Mouse (Mus musculus) G1E-ER4 (cell line): Measurements from ENCODE around the gene Nav1. TPM values are rescaled to one million over a fixed set of nuclear protein-coding genes. Genes with fewer than 3 reads are reported as not detected.

Experiments
- GATA1 ChIP-seq: IDR thresholded peaks from one replicate; pipeline ENCODE4 v1.8.0; 2012; ENCODE audit warnings: low read length, inconsistent platforms
- polyA plus RNA-seq: library from polyadenylated mRNA; stranded (reverse); fragments of >175 nt; gene quantifications from 2 replicates; pipeline ENCODE4 v1.2.3, GENCODE M21; 2012

The Nav1 gene
- polyA plus RNA-seq, 1 experiment = 0.06 TPM

DNA sequence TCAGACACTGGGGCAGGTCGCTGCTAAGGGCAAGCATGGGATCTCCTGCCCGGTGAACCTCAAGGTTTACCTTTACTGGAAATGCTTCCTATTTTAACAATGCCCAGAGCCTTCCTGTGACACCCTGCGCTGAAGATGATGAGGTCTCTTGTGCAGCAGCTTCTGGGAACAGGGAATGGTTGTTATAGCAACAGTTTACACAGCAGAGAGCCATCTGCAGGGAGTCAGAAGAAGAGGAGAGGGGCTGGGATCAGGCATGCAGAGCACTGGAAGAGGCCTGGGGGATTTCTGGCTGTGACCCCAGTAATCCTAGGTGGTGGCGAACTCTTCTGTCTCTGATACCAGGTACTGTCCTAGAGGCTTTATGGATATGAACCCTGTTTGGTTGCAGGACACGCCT is 61.0 kb downstream of the Nav1 start:
- TF ChIP-seq GATA1 = no peak

DNA sequence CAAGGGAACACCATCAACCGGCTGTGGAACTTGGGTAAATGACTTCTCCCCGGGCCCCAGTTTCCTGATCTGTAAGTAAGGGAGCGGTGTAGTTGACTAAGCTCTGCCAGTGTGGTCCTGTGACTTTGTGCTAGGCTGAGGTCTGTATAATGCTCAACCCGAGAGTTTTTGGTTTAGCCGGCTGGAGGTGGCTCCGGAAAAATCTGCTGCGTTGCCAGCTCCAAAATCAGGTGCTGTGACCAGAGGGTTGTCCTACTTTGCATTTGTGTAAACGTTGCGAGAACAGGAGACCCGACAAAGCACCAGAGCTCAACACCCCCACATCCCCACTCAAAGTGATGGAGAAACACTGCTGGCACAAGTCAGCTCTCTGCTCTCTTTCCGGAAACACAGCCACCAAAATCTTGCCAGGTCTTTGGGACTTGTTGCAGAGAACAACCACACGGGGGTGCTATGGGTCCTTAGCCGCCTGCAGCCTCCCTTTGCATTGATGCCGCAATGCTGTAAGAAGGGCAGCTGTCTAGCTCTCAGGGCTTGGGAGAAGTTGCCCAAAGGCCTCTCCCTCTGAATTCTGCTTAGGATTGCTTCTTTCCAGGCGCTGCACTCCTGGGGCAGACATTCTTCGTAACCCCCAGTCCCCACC is 62.5 kb downstream of the Nav1 start:
- no peak for TF ChIP-seq GATA1

DNA sequence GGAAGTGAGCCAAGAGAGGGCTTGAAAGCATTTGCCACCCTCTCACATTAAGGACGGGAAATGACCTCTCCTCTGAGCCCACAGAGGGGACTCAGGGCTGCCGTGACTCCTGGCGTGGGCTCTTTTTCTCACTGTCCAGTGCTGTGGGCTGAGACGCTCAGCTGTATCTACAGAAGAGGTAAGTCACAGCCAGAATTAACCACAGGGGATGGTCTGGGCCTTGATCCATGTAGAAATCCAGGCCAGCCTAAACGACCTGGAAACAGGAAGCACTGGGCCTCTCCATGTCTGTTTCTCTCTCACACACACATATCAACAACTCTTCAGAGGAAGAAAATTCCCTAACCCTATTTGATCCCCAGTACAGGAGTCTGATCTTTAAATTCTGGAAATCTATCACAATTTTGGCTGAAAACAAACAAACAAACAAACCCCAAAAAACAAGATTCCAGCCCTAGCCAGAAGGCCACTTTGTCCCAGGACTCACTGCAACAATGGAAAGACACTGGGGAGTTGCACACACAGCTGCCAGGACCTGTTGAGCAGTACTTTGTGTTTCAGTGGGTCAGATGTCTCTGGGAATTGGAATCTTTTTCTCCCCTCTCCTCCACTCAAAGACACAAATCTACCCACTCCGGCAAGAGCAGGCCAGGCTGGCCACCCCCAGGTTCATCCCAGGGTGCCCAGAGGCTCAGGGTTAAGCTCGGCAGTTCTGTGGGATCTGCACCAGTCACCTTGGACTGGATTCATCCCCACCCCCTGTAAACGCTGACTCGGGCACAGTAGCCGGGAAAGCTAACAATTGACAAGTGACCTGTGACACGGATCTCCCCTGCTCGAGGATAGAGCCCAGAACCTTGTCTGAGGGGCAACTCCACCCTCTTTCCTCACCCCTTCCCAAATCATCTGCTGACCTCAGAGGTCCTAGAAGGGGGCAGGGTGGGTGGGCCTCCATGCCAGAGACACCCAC is 64.0 kb downstream of the Nav1 start:
- no peak for TF ChIP-seq GATA1

DNA sequence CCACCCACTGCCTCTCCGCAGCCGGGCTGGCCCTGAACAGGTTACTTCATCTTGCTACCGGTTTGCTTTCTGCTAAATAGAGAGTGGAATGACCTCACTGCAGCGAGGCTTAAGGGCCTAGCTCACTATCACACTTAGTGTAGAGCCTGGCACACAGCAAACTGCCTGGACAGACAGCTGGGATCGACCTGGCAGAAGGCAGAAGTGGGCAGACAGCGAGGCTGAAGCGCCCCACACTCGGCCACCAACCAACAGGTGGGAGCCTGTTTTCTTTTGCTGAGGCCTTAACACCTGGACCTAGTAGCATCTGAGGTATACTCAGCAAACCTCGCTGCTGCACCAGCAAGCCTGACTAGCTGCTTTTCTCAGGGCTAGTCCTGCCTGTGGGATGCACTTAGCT is 65.0 kb downstream of the Nav1 start:
- no peak for TF ChIP-seq GATA1

DNA sequence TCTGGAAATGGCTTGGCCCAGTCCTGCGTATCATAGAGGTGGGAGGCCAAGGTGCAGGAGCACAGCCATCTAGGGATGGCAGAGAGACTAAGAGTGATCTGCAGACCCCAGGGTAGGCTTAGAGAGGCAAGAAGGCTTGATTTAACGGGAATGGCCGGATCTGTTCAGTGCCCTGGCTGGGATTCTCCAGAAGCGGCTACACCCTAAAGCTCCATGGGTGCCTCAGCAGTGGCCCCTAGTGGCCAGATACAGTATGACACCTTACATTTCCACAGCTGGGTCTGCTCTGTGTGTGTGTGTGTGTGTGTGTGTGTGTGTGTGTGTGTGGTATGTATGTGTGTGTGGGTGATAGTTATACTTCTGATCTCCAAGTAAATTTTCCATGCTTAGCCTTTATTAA is 66.8 kb downstream of the Nav1 start:
- TF ChIP-seq GATA1 = no peak

DNA sequence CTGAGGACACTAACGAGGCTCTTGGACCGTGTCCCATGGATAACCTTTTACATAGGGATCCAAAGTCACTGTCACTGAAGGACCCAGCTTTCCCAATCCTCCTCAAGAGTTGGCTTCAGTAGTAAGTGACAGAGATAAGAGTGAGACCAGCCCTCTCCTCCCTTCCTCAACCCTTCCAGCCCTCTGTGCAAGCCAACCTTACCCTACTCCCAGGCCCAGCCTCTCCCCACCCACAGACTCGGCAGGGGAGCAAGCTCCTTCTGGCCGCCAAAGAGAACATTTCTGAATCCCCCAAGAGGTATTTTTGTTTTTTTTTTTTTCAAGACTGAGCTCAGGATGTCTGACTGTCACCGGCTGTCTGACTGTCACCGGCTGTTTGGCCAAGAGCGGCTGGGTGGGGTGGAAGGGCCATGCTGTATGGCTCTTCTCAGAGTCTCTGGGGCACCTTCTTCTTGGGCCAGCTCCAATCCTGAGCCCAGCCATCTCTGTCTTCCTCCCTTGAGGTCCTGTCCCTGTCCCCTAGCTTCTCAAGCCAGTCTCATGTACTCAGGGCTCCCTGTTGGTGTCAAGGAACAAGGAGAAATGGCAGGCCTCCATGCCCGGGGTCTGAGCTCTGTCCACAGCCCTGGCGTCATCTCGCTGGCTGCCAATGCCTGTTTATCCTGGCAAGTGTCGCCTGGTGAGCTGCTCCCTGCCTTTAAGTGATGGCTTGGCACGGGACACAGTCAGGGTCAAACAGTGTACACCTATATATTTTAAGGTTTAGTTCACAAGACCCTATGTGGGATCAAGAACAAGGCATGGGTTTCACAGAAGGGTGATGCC is 68.4 kb downstream of the Nav1 start:
- no peak for TF ChIP-seq GATA1

DNA sequence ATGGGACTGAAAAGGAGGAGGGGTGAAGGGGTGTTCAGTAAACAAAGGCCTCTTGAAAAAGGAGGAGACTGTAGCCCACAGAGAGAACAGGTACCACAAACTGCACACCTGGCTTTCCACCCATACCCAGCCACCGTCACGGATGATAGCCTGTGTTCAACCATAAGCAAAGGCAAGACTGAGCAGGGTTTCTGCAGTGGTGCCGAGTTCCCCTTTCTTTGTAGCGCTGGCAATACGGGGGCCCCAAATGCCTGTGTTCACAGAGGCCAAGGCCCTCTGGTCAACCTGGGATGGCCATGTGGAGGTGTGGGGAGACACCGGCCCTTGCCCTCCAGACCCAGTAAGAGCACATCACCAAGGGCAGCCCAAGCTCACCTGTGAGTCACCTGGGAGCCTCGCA is 70.3 kb downstream of the Nav1 start:
- no peak for TF ChIP-seq GATA1

DNA sequence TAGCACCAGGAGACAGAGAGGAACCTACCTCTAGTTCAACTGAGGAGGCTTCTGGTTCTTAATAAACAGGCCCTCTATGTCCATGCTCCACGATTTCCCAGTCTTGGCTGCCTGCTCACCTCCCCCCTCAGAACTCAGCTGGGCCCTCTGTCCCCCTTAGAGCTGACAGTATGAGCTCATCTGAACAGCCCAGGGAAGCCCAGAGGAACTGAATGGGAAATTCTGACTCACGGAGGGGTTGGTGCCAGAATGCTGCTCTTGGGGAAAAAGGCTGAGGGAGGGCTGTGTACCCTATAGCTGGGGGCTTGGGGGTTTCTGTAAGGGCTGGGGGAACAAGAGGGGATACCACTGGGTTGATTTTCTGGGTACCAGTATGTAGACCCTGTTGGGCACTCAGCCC is 70.8 kb downstream of the Nav1 start:
- TF ChIP-seq GATA1 = no peak

DNA sequence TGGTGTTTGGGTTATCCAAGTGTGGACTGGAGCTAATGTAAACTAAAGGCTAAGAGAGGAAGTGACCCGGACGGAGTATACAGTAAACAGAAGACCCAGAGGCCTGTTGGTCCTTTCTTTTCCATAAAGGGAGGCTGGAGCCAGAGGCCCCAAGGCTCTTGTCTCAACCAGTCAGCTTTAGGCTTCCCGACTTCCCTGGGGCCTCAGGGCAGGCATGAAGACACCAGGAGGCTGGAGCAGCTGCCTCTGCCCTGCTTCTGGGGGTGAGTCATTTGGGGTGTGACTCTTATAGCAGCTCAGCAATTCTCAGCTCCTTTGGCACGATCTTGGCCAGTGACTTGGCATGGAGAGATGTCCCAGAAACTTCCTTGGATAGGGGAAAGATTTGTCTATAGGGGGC is 71.8 kb downstream of the Nav1 start:
- TF ChIP-seq GATA1 = no peak

DNA sequence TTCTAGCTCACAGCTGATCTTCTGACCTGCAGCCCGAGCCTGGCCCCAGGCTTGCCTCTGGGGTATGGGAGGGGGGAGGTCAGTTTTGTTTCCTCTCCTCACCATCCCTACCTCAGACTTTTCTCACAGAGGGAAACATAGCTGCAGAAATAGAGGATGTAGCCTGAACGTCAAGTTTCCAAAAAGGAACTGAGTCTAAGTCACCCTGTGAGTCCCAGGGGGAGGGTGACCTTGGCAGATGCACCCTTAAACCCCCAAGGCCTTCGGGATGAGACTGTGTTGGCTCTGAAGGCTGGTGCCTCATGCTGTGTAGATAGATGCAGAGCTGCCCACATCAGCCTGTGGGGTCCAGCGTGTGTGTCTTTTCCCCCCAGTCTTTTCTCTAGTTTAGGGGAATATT is 72.3 kb downstream of the Nav1 start:
- no peak for TF ChIP-seq GATA1

DNA sequence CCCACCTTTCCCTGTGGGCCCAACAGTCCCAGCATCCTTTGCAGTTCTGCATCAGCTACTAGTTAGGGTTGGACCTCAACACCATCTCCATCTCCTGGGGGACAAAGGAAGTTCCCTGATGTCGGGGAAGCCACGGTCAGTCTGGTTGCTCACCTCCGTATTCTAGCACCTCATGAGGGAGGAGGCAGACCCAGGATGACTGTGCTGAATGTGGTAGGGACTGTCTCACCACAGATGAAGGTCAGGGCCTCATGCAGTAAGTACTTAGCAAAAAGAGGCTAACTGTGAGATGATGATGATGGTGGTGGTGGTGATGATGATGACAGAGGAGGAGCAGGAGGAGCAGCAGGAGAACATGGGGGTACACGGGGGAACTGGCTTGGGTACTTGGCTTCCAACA is 73.0 kb downstream of the Nav1 start:
- TF ChIP-seq GATA1 = no peak

DNA sequence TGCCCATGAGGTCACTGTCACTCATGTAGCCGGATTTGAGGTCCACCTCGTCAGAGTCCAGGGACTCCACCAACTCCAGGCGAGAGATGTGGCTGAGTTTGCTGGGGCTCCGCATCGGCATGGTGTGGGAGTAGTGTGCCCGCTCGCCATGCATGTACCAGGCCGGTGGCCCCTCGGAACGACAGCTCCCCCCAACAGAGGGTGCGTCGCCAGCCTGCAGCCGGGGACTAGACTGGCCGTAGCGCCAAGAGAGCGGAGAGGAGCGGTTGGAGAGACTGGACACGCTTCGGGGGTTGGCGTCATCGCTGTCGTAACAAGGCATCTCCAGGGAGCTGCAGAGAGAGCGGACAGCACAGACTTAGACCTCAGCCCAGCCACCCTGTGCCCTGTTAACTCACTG is 74.7 kb downstream of the Nav1 start:
- TF ChIP-seq GATA1 = no peak

DNA sequence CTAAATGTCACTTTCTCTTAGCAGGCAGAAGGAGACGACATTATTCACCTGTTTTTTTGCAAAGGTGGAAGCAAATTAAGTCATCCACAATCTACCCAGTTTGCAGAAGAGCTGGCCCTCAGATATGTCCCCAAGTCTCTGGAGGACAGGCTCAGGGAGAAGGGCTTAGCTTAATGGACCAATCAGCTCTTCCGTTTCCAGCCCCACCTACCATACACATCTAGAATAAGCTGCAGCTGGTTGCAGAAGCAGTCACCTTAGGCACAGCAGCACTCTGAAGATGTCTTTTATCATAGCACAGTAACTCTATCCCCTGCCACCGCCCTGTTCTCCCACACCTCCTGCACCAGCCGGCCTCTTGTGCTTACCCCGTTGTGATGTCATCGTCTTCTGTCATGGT is 75.1 kb downstream of the Nav1 start:
- no peak for TF ChIP-seq GATA1

DNA sequence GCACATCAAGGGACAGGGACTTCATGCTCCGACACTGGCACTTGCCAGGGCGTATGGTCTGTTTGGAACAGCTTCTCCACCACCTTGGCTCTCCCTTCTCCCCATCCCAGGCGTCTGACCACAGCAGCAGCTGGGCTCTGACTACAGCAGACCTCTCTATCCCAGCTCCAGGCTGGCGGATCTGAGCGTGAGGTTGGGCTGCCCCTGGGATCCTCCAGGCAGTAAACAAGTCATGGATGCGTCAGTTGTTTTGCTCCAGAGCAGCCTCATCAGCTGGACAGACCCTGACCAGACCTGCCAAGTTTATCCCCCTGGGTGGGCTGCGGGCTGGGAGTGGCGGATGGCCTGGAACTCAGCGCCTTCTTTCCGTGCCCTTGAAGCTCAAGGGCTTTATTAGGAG is 76.0 kb downstream of the Nav1 start:
- TF ChIP-seq GATA1 = no peak

DNA sequence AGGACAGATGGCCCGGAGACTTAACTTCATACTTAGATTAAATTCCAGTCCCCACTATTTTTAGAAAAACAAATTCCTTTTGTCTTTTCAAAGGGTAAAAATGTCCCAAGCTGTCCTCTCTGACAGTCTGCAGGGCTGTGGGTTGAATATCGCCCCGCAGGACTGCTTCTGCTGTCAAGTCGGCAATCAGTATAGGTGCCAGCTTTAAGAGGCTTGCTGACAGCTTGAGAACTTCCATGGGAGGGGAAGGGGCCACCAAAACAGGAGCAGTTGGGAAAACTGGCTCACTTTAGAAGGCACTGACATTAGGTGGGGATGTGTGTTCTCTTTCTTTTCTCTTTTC is 82.6 kb downstream of the Nav1 start:
- TF ChIP-seq GATA1 = no peak
